Mouse (Mus musculus): ENCODE measurements at regions not wholly inside any gene's neighbourhood (a gene's known extent, or its start where the extent isn't known, plus 50 kb on each side); places are given as distances from the start of the nearest gene placed in this dataset.

GRCm38 (mm10) chr10:117463636-117464035, 83.8 kb upstream of the Cpsf6 start:
- Histone ChIP-seq H3K4me3 (ENCODE audit: low read depth, low read length) (no peak overlapping the region), H3K27me3 (replicated peaks; ENCODE audit: insufficient read depth, low read length) (no peaks in the 10 kb centered on the region), H3K4me2 (replicated peaks; ENCODE audit: low read depth, low read length) (no peak overlapping the region), H3K9me3 (ENCODE audit: low read length) (no peaks in the 10 kb centered on the region), H3K36me3 (ENCODE audit: insufficient read depth, low read length) (no peaks in the 10 kb centered on the region), H3K9ac (replicated peaks; ENCODE audit: low read depth) (no peak overlapping the region), H3K4me1 (ENCODE audit: insufficient read depth, low read depth, low read length) (no peaks in the 10 kb centered on the region), H3K27ac (ENCODE audit: low read length) (no peak overlapping the region)
- ATAC-seq (no peak), DNase-seq (ENCODE audit: low spot score) (no peak)
- TF ChIP-seq CTCF (IDR thresholded peaks at IDR 0.05) (no peak), EP300 (IDR thresholded peaks at IDR 0.05) (no peak)
- 83% methylated on average over 8 of the region's 8 CpGs for WGBS

GRCm38 (mm10) chr10:117462921-117463320, 83.1 kb upstream of the Cpsf6 start:
- no peak overlapping the region for H3K9ac ChIP-seq (replicated peaks; ENCODE audit: low read depth)
- no peak for DNase-seq (ENCODE audit: low spot score)
- no peaks in the 10 kb centered on the region for H3K9me3 ChIP-seq (ENCODE audit: low read length)
- H3K4me1 ChIP-seq (ENCODE audit: insufficient read depth, low read depth, low read length): no peaks in the 10 kb centered on the region
- no peak for TF ChIP-seq EP300 (IDR thresholded peaks at IDR 0.05)
- no peak for TF ChIP-seq CTCF (IDR thresholded peaks at IDR 0.05)
- no peak overlapping the region for H3K27ac ChIP-seq (ENCODE audit: low read length)
- no peak overlapping the region for H3K4me2 ChIP-seq (replicated peaks; ENCODE audit: low read depth, low read length)
- no peaks in the 10 kb centered on the region for H3K36me3 ChIP-seq (ENCODE audit: insufficient read depth, low read length)
- no peak overlapping the region for H3K4me3 ChIP-seq (ENCODE audit: low read depth, low read length)
- WGBS: 98% methylated on average over 4 of the region's 4 CpGs
- H3K27me3 ChIP-seq (replicated peaks; ENCODE audit: insufficient read depth, low read length): no peaks in the 10 kb centered on the region
- no peak for ATAC-seq

- H3K27ac ChIP-seq (ENCODE audit: low read length): no peak overlapping the region
- H3K9ac ChIP-seq (replicated peaks; ENCODE audit: low read depth): no peak overlapping the region
- TF ChIP-seq CTCF (IDR thresholded peaks at IDR 0.05): no peak
- TF ChIP-seq EP300 (IDR thresholded peaks at IDR 0.05): no peak
- H3K4me1 ChIP-seq (ENCODE audit: insufficient read depth, low read depth, low read length): no peaks in the 10 kb centered on the region
- H3K27me3 ChIP-seq (replicated peaks; ENCODE audit: insufficient read depth, low read length): no peaks in the 10 kb centered on the region
- DNase-seq (ENCODE audit: low spot score) (no peak), ATAC-seq (no peak)
- H3K9me3 ChIP-seq (ENCODE audit: low read length): no peaks in the 10 kb centered on the region
- H3K4me2 ChIP-seq (replicated peaks; ENCODE audit: low read depth, low read length): no peak overlapping the region
- H3K36me3 ChIP-seq (ENCODE audit: insufficient read depth, low read length): no peaks in the 10 kb centered on the region
- WGBS: 58% methylated on average over 11 of the region's 11 CpGs
- no peak overlapping the region for H3K4me3 ChIP-seq (ENCODE audit: low read depth, low read length)
These were observed 82.1 kb upstream of the Cpsf6 start for GRCm38 (mm10) chr10:117461791-117462516.

DNA sequence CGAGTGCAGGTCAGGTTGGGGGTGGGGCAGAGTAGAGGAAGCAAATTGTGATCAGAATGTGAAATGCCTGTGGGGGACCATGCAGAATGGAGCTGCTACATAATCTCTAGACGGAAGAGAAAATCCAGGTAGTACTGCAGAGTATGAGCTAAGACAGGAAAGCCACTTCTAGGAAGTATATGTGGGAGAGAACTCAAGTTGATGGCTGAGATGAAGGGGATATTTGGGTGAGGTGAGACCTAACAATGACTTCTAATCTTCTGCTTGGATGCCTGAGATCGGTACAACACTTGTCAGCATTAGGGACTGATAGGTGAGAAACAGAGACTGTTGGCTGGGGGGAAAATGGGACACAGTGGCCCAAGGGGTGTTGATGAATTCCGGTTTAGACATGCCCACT, 81.4 kb upstream of the Cpsf6 start:
- Histone ChIP-seq H3K9me3 (ENCODE audit: low read length) (no peaks in the 10 kb centered on the region), H3K27me3 (replicated peaks; ENCODE audit: insufficient read depth, low read length) (no peaks in the 10 kb centered on the region), H3K27ac (ENCODE audit: low read length) (no peak overlapping the region), H3K4me3 (ENCODE audit: low read depth, low read length) (no peak overlapping the region), H3K9ac (replicated peaks; ENCODE audit: low read depth) (no peak overlapping the region), H3K36me3 (ENCODE audit: insufficient read depth, low read length) (no peaks in the 10 kb centered on the region), H3K4me2 (replicated peaks; ENCODE audit: low read depth, low read length) (no peak overlapping the region), H3K4me1 (ENCODE audit: insufficient read depth, low read depth, low read length) (no peaks in the 10 kb centered on the region)
- ATAC-seq (no peak), DNase-seq (ENCODE audit: low spot score) (no peak)
- 81% methylated on average over 4 of the region's 4 CpGs for WGBS
- TF ChIP-seq CTCF (IDR thresholded peaks at IDR 0.05): no peak
- TF ChIP-seq EP300 (IDR thresholded peaks at IDR 0.05): no peak

DNA sequence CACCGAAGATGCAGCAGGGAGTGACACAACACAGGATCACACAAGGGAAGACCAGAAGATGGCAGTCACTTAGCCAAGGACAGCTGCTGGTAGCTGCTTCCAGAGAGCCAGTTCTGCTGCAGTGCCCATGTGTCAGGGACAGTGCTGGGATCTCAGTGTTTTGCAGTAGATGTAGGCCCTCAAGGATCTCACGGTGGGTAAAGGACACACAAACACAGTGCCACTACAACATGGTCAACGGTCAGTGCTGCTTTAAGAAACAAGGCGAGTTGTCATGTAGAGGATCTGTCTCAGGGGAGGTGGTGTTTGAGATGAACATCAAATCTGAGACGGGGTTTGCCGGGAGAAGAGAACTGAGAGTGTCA, 80.5 kb upstream of the Cpsf6 start:
- ATAC-seq (no peak), DNase-seq (ENCODE audit: low spot score) (no peak)
- H3K27ac ChIP-seq (ENCODE audit: low read length): no peak overlapping the region
- TF ChIP-seq EP300 (IDR thresholded peaks at IDR 0.05): no peak
- TF ChIP-seq CTCF (IDR thresholded peaks at IDR 0.05): no peak
- no peaks in the 10 kb centered on the region for H3K27me3 ChIP-seq (replicated peaks; ENCODE audit: insufficient read depth, low read length)
- no peak overlapping the region for H3K4me2 ChIP-seq (replicated peaks; ENCODE audit: low read depth, low read length)
- no peaks in the 10 kb centered on the region for H3K36me3 ChIP-seq (ENCODE audit: insufficient read depth, low read length)
- no peak overlapping the region for H3K9ac ChIP-seq (replicated peaks; ENCODE audit: low read depth)
- 89% methylated on average over 6 of the region's 6 CpGs for WGBS
- H3K4me1 ChIP-seq (ENCODE audit: insufficient read depth, low read depth, low read length): no peaks in the 10 kb centered on the region
- H3K4me3 ChIP-seq (ENCODE audit: low read depth, low read length): no peak overlapping the region
- H3K9me3 ChIP-seq (ENCODE audit: low read length): no peaks in the 10 kb centered on the region

DNA sequence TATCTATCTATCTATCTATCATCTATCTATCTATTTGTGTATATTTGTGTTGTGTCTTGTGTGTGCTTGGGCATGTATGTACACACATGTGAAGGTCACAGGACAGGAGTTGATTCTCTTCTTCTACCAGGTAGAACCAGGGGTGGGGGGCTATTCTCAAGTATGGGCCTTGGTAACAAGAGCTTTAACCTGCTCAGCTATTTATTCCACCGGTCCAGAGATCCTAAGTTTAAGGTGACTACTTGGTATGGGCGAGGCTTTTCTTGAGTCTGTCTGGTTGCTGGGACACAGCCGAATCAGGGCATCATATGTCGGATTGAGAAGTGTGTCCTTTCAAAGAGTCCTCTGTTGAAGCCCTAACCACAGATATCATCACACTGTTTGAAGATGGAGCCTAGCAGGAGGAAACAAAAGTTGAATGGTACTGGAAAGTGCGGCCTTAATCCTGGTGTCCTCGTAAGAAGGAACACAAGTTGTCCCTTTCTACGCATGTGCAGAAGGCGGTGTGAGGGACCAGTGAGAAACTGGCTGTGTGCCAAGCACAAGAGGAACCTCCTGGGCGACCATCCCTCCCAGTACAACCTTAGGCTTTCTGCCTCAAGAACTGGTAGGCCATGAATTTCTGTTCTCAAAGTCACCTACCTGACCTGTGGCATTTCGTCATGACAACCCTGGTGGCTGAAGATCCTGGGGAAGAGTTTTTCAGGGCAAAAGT, 80.0 kb upstream of the Cpsf6 start:
- H3K36me3 ChIP-seq (ENCODE audit: insufficient read depth, low read length): no peaks in the 10 kb centered on the region
- no peak overlapping the region for H3K4me2 ChIP-seq (replicated peaks; ENCODE audit: low read depth, low read length)
- ATAC-seq (no peak), DNase-seq (ENCODE audit: low spot score) (no peak)
- no peak overlapping the region for H3K9ac ChIP-seq (replicated peaks; ENCODE audit: low read depth)
- H3K4me3 ChIP-seq (ENCODE audit: low read depth, low read length): no peak overlapping the region
- TF ChIP-seq EP300 (IDR thresholded peaks at IDR 0.05): no peak
- no peak for TF ChIP-seq CTCF (IDR thresholded peaks at IDR 0.05)
- H3K27me3 ChIP-seq (replicated peaks; ENCODE audit: insufficient read depth, low read length): no peaks in the 10 kb centered on the region
- H3K27ac ChIP-seq (ENCODE audit: low read length): no peak overlapping the region
- no peaks in the 10 kb centered on the region for H3K9me3 ChIP-seq (ENCODE audit: low read length)
- WGBS: 79% methylated on average over 10 of the region's 10 CpGs
- no peaks in the 10 kb centered on the region for H3K4me1 ChIP-seq (ENCODE audit: insufficient read depth, low read depth, low read length)

Measured in lung, postnatal 0 days (tissue).